Mouse (Mus musculus) lung, embryonic 14.5 days (tissue): ENCODE results near the gene Sema6d. TPM values are rescaled to one million over a fixed set of nuclear protein-coding genes. Genes with fewer than 3 reads are reported as not detected.

Experiments used
- ATAC-seq: fragments of 200-750 bp; cut with Nextera tagmentation; 2 replicates; pipeline ENCODE4 v1.8.0; 2017; ENCODE audit warnings: mild to moderate bottlenecking, moderate TSS enrichment, moderate library complexity; ENCODE audit not compliant: insufficient read depth
- DNase-seq: peaks from one replicate; pipeline ENCODE4 v3.0.0-alpha.2; 2015
- H3K27ac ChIP-seq: fragments of 300-500 bp; sonication (generic); 2 replicates; pipeline ENCODE4 v1.5.1; 2014; ENCODE audit warnings: low read depth, mild to moderate bottlenecking, moderate library complexity
- H3K27me3 ChIP-seq: fragments of 300-500 bp; sonication (generic); 2 replicates; pipeline ENCODE4 v1.6.1; 2014; ENCODE audit warnings: low read length, control low read depth; ENCODE audit not compliant: insufficient read depth
- H3K36me3 ChIP-seq: fragments of 300-500 bp; sonication (generic); 2 replicates; pipeline ENCODE4 v1.6.1; 2014; ENCODE audit warnings: control low read depth; ENCODE audit not compliant: insufficient read depth
- H3K4me1 ChIP-seq: fragments of 300-500 bp; sonication (generic); 2 replicates; pipeline ENCODE4 v1.6.1; 2014; ENCODE audit warnings: antibody characterized with exemption, control low read depth; ENCODE audit not compliant: insufficient read depth
- H3K4me2 ChIP-seq: fragments of 300-500 bp; sonication (generic); 2 replicates; pipeline ENCODE4 v1.6.1; 2014; ENCODE audit warnings: mild to moderate bottlenecking
- H3K4me3 ChIP-seq: fragments of 300-500 bp; sonication (generic); 2 replicates; pipeline ENCODE4 v1.5.1; 2014; ENCODE audit warnings: low read depth, low read length
- H3K9ac ChIP-seq: fragments of 300-500 bp; sonication (generic); 2 replicates; pipeline ENCODE4 v1.6.1; 2014
- H3K9me3 ChIP-seq: fragments of 300-500 bp; sonication (generic); 2 replicates; pipeline ENCODE4 v1.6.1; 2016; ENCODE audit warnings: low read depth, low read length, control low read depth
- CTCF ChIP-seq: IDR thresholded peaks from 2 replicates; pipeline ENCODE4 v1.5.1; 2016; ENCODE audit warnings: antibody characterized with exemption, low read depth
- WGBS: fragments of 180-500 bp; shearing (Covaris S2); extraction: QIAGEN DNeasy Blood & Tissue Kit; methylation state at CpG from one replicate; pipeline ENCODE4 v1.1.7; 2014; 5-methylcytosine and 5-hydroxymethylcytosine counted together
- polyA plus RNA-seq: library from polyadenylated mRNA; unstranded; fragments of >200 nt; fragmentation: Nextera tagmentation; extraction: Ambion mirVana; gene quantifications from 2 replicates; pipeline ENCODE4 v1.2.1, GENCODE M21; 2014

The Sema6d gene
- polyA plus RNA-seq, 1 experiment from 2014 or later, result 26.7 TPM

GRCm38 (mm10) chr2:124618526-124619219 is 528.9 kb downstream of the Sema6d start:
- Histone ChIP-seq H3K36me3 (no peaks in the 10 kb centered on the region), H3K4me2 (no peak overlapping the region), H3K9ac (no peak overlapping the region), H3K27me3 (no peaks in the 10 kb centered on the region), H3K9me3 (no peaks in the 10 kb centered on the region), H3K27ac (no peak overlapping the region), H3K4me1 (peaks cover 3% of the 10 kb centered on the region; the same call in 1 of the 2 replicates), H3K4me3 (no peak overlapping the region)
- TF ChIP-seq CTCF, result no peak
- WGBS, result 58% methylated on average over 3 of the region's 3 CpGs
- no peak for DNase-seq
- no peak for ATAC-seq

- Histone ChIP-seq H3K27ac (no peak overlapping the region), H3K27me3 (no peaks in the 10 kb centered on the region), H3K9ac (no peak overlapping the region), H3K4me2 (no peak overlapping the region), H3K4me3 (no peak overlapping the region), H3K4me1 (no peaks in the 10 kb centered on the region), H3K36me3 (no peaks in the 10 kb centered on the region), H3K9me3 (no peaks in the 10 kb centered on the region)
- TF ChIP-seq CTCF, result no peak
- no peak for DNase-seq
- ATAC-seq, result no peak
- 60% methylated on average over 6 of the region's 6 CpGs for WGBS
These were observed 530.7 kb downstream of the Sema6d start for GRCm38 (mm10) chr2:124620470-124620869.

- WGBS, result 70% methylated on average over 6 of the region's 6 CpGs
- Histone ChIP-seq H3K4me2 (no peak overlapping the region), H3K9ac (no peak overlapping the region), H3K36me3 (no peaks in the 10 kb centered on the region), H3K4me3 (no peak overlapping the region), H3K9me3 (no peaks in the 10 kb centered on the region), H3K4me1 (no peaks in the 10 kb centered on the region), H3K27me3 (no peaks in the 10 kb centered on the region), H3K27ac (no peak overlapping the region)
- DNase-seq, result no peak
- ATAC-seq, result no peak
- no peak for TF ChIP-seq CTCF
These were observed 532.3 kb downstream of the Sema6d start for GRCm38 (mm10) chr2:124621972-124622621.

- Histone ChIP-seq H3K4me3 (no peak overlapping the region), H3K9ac (no peak overlapping the region), H3K4me2 (no peak overlapping the region), H3K27ac (no peak overlapping the region), H3K4me1 (no peaks in the 10 kb centered on the region), H3K36me3 (no peaks in the 10 kb centered on the region), H3K27me3 (no peaks in the 10 kb centered on the region), H3K9me3 (no peaks in the 10 kb centered on the region)
- DNase-seq, result no peak
- WGBS, result 87% methylated on average over 10 of the region's 10 CpGs
- no peak for TF ChIP-seq CTCF
- ATAC-seq, result no peak
These were observed 534.6 kb downstream of the Sema6d start for GRCm38 (mm10) chr2:124624247-124624929.

- Histone ChIP-seq H3K27ac (no peak overlapping the region), H3K4me1 (no peaks in the 10 kb centered on the region), H3K9ac (no peak overlapping the region), H3K4me3 (no peak overlapping the region), H3K4me2 (no peak overlapping the region), H3K9me3 (no peaks in the 10 kb centered on the region), H3K36me3 (no peaks in the 10 kb centered on the region), H3K27me3 (no peaks in the 10 kb centered on the region)
- 76% methylated on average over 7 of the region's 7 CpGs for WGBS
- DNase-seq (no peak), ATAC-seq (no peak)
- TF ChIP-seq CTCF, result no peak
These were observed 536.7 kb downstream of the Sema6d start for GRCm38 (mm10) chr2:124626425-124626824.

GRCm38 (mm10) chr2:124627664-124628063 is 537.9 kb downstream of the Sema6d start:
- WGBS, result 67% methylated on average over 5 of the region's 5 CpGs
- Histone ChIP-seq H3K4me2 (no peak overlapping the region), H3K4me3 (no peak overlapping the region), H3K27me3 (no peaks in the 10 kb centered on the region), H3K9ac (no peak overlapping the region), H3K36me3 (no peaks in the 10 kb centered on the region), H3K9me3 (no peaks in the 10 kb centered on the region), H3K4me1 (no peaks in the 10 kb centered on the region), H3K27ac (no peak overlapping the region)
- ATAC-seq, result no peak
- DNase-seq, result no peak
- TF ChIP-seq CTCF, result no peak

GRCm38 (mm10) chr2:124628701-124629100 is 538.9 kb downstream of the Sema6d start:
- ATAC-seq (no peak), DNase-seq (no peak)
- WGBS, result 79% methylated on average over 7 of the region's 7 CpGs

More at GRCm38 (mm10) chr2:124628701-124629100, 538.9 kb downstream of the Sema6d start:
- Histone ChIP-seq H3K27me3 (no peaks in the 10 kb centered on the region), H3K4me2 (no peak overlapping the region), H3K4me3 (no peak overlapping the region), H3K36me3 (no peaks in the 10 kb centered on the region), H3K27ac (no peak overlapping the region), H3K9me3 (no peaks in the 10 kb centered on the region), H3K9ac (no peak overlapping the region), H3K4me1 (no peaks in the 10 kb centered on the region)
- no peak for TF ChIP-seq CTCF
